Mouse (Mus musculus) thymus, adult 2 months (tissue): Measurements from ENCODE around the gene Aaed1. TPM values are rescaled to one million over a fixed set of nuclear protein-coding genes. Genes with fewer than 3 reads are reported as not detected.

Experiments used
- DNase-seq: peaks from one replicate; pipeline ENCODE4 v3.0.0; 2021
- H3K27ac ChIP-seq: fragments of 200-500 bp; 2 replicates; pipeline ENCODE4 v1.5.1; 2012; ENCODE audit warnings: low read length, control low read depth; ENCODE audit not compliant: control insufficient read depth, insufficient read depth
- H3K27me3 ChIP-seq: fragments of 200-500 bp; 2 replicates; pipeline ENCODE4 v1.6.1; 2012; ENCODE audit warnings: mild to moderate bottlenecking, low read length, moderate library complexity, mixed read lengths; ENCODE audit not compliant: control insufficient read depth, insufficient read depth
- H3K36me3 ChIP-seq: fragments of 200-500 bp; 2 replicates; pipeline ENCODE4 v1.6.1; 2012; ENCODE audit warnings: mild to moderate bottlenecking, low read length, moderate library complexity; ENCODE audit not compliant: control insufficient read depth, insufficient read depth
- H3K4me1 ChIP-seq: fragments of 200-500 bp; replicated peaks from 2 replicates; pipeline ENCODE4 v1.6.1; 2012; ENCODE audit warnings: low read length; ENCODE audit not compliant: control insufficient read depth, insufficient read depth
- H3K4me3 ChIP-seq: fragments of 200-500 bp; 2 replicates; pipeline ENCODE4 v1.5.1; 2012; ENCODE audit warnings: mild to moderate bottlenecking, low read length, control low read depth, moderate library complexity; ENCODE audit not compliant: control insufficient read depth, insufficient read depth
- CTCF ChIP-seq: fragments of 200-500 bp; IDR thresholded peaks from 2 replicates; pipeline ENCODE4 v1.5.1; 2012; ENCODE audit warnings: mild to moderate bottlenecking, control low read depth, low read length, moderate library complexity, borderline replicate concordance; ENCODE audit not compliant: control insufficient read depth, poor library complexity, insufficient read depth; ENCODE audit errors: extremely low read depth
- POLR2A ChIP-seq: fragments of 200-500 bp; IDR thresholded peaks from 2 replicates; pipeline ENCODE4 v1.6.1; 2012; ENCODE audit warnings: mild to moderate bottlenecking, low read length, control low read depth, moderate library complexity; ENCODE audit not compliant: control insufficient read depth, poor library complexity, insufficient read depth; ENCODE audit errors: extremely low read depth
- WGBS: fragments of 180-500 bp; shearing (Covaris S2); methylation state at CpG from one replicate; pipeline ENCODE4 v1.1.7; 2018; 5-methylcytosine and 5-hydroxymethylcytosine counted together
- polyA plus RNA-seq: library from polyadenylated mRNA; depleted of rRNA; stranded (reverse); fragments of >200 nt; gene quantifications from 2 replicates; pipeline ENCODE4 v1.2.3, GENCODE M21; 2012

Gene Aaed1
- polyA plus RNA-seq, 1 experiment = 5.1 TPM

DNA sequence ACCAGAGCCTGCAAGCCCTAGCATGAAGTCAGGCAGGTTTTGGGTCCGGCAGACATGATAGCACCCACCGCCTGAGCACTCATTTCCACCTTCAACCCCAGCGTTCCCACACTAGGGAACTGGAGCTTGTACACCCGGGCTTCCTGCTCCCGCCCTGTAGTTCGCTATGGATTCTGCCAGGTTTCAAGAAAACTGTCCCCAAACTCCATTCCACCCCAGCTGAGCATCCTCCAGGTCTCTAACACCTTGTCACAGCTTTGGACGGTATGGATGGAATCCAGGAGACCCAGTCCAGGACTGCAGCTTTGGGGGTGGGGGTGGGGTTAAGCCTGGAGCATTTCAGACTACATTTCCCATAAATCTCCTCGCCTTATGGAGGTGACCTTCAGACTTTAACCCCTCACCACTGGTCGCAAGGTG lies 31.6 kb upstream of the Aaed1 start:
- Histone ChIP-seq H3K27ac (no peak overlapping the region), H3K27me3 (no peaks in the 10 kb centered on the region), H3K4me1 (no peaks in the 10 kb centered on the region), H3K36me3 (no peaks in the 10 kb centered on the region), H3K4me3 (peak overlapping the region; percentile 38)
- WGBS = 25% methylated on average over 9 of the region's 9 CpGs
- TF ChIP-seq POLR2A = no peak
- TF ChIP-seq CTCF = no peak
- DNase-seq = no peak

DNA sequence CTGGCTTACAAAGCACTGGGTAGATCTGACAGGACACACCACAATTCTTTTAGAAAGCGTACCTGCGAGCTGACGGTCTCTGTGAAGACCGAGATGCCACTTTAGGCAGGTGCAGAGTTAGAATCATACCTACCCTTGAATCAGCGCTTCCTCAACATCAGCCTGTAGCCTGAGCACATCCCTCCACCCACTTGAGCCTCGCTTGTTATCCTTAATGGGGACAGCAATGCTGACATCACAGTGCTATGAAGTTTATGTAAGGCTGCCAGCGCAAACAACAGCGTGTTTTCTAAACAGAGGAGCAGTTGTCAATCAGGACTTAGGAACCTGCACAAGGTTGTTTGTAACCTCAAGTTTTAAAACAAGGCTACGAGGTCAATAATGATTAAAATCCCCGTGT lies 31.1 kb upstream of the Aaed1 start:
- 45% methylated on average over 10 of the region's 10 CpGs for WGBS
- H3K36me3 ChIP-seq = no peaks in the 10 kb centered on the region
- TF ChIP-seq POLR2A (no peak), CTCF (no peak)
- no peaks in the 10 kb centered on the region for H3K4me1 ChIP-seq
- H3K27ac ChIP-seq = no peak overlapping the region
- no peaks in the 10 kb centered on the region for H3K27me3 ChIP-seq
- no peak overlapping the region for H3K4me3 ChIP-seq
- DNase-seq = no peak

DNA sequence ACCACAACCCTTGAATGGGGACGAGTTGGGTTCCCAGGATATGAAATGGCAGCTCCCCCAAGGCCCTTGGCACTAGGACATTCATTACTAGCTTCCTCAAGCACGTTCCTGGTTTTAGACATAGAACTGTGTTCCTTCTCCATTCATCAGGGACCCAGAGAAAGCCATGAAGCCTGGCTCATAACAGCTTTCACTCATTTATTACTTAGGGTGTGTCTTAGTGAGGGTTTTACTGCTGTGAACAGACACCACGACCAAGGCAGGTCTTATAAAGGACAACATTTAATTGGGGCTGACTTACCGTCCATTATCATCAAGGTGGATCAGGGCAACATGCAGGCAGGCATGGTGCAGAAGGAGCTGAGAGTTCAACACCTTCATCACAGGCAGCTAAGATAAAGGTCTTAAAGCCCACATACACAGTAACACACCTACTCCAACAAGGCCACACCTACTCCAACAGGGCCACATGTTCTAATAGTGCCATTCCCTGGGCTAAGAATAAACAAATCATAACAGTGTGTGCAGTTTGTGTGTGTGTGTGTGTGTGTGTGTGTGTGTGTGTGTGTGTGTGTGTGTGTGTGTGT lies 23.1 kb upstream of the Aaed1 start:
- WGBS = 73% methylated on average over 4 of the region's 4 CpGs
- Histone ChIP-seq H3K4me1 (no peaks in the 10 kb centered on the region), H3K36me3 (no peaks in the 10 kb centered on the region), H3K4me3 (no peak overlapping the region), H3K27me3 (no peaks in the 10 kb centered on the region), H3K27ac (no peak overlapping the region)
- no peak for DNase-seq
- TF ChIP-seq CTCF (no peak), POLR2A (no peak)

DNA sequence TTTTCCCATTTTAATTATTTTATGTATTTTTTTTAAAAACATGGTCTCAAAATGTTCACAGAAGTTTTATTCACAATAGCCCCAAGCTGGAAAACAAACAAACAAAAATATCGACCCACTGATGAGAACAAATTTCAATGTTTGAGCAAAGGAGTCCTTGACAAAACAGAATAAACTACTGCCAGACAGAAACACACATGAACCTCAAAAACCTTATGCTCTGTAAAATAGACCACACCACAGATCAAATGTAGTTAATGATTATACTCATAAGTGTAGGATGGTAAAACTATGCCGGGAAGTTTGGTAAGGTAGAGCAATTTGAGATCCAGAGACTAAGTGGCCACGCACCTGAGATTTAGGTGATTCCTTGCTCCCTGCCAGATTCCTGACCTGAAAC lies 20.6 kb upstream of the Aaed1 start:
- TF ChIP-seq CTCF = no peak
- no peak for TF ChIP-seq POLR2A
- Histone ChIP-seq H3K4me1 (no peaks in the 10 kb centered on the region), H3K27ac (no peak overlapping the region), H3K4me3 (no peak overlapping the region), H3K36me3 (no peaks in the 10 kb centered on the region), H3K27me3 (no peaks in the 10 kb centered on the region)
- no peak for DNase-seq
- whole genome bisulfite sequencing = 95% methylated on average over 3 of the region's 3 CpGs

DNA sequence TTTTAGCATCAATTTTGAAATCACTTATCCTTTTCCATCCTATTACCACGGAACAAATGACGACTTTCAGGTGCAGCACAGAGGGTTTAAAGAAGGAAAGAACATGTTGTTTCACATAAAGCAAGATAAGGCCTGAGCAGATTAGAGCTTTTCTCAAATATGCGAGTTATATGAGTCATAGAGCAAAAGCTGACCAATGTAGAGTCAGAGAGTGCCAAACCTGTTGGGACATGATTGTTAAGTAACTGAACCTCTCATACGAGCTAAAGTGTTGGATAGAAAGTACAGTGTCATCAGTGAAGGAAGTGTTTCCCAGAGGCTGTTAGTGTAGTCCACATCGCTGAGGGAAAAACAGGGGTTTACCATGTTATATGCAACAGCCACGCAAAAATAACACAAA lies 19.8 kb upstream of the Aaed1 start:
- H3K4me1 ChIP-seq = no peaks in the 10 kb centered on the region
- no peak overlapping the region for H3K27ac ChIP-seq
- TF ChIP-seq CTCF = no peak
- no peak for TF ChIP-seq POLR2A
- 87% methylated on average over 6 of the region's 6 CpGs for WGBS
- no peak overlapping the region for H3K4me3 ChIP-seq
- H3K27me3 ChIP-seq = no peaks in the 10 kb centered on the region
- no peaks in the 10 kb centered on the region for H3K36me3 ChIP-seq
- no peak for DNase-seq

DNA sequence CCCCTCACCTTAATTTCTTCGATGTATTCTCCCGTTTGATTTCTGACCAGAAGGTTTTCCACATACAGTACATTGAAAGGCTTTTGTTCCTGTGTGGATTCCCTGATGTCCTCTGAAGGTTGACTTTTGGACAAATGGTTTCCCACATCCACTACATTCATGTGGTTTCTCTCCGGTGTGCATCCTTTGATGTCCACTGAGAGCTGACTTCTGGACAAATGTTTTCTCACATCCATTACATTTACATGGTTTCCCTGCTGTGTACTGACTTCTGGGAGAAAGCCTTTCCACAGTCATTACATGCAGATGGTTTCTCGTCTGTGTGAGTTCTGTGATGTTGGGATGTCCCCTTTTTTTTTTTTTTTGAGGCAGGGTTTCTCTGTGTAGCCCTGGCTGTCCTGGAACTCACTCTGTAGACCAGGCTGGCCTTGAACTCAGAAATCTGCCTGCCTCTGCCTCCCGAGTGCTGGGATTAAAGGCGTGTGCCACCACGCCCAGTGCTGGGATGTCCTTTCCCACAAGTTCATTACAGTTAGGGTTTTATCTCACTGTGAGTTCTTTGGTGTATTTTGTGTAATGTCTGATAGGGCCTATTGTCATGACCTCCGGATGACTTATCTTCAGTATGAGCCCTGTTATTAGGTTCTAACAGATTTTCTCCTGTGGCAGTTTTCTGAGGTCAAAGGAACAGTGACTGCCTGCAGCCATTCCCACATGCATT lies 10.2 kb upstream of the Aaed1 start:
- Histone ChIP-seq H3K27ac (no peak overlapping the region), H3K4me1 (no peaks in the 10 kb centered on the region), H3K36me3 (no peaks in the 10 kb centered on the region), H3K4me3 (no peak overlapping the region), H3K27me3 (no peaks in the 10 kb centered on the region)
- TF ChIP-seq CTCF = no peak
- no peak for TF ChIP-seq POLR2A
- no peak for DNase-seq
- WGBS = 93% methylated on average over 8 of the region's 8 CpGs

DNA sequence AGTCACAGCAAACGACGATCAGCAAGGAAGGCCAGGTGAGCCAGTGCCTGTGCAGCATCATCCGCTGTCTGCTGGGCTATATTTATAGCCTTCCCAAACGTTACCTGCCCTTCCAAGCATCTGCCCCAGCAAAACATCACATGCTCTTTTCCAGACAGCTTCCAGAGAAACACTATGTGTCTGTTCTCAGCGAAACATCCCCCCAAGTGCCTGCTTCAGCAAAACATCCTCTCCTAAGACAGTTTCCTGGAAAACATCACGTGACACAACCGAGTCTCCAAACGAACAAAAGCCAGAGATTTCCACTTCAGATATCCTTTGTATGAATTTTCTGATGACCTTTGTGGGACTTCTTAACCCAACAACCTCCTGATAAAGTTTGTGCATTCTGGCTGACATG lies 7.8 kb upstream of the Aaed1 start:
- Histone ChIP-seq H3K27me3 (no peaks in the 10 kb centered on the region), H3K4me3 (no peak overlapping the region), H3K36me3 (no peaks in the 10 kb centered on the region), H3K4me1 (no peaks in the 10 kb centered on the region), H3K27ac (no peak overlapping the region)
- DNase-seq = no peak
- TF ChIP-seq POLR2A (no peak), CTCF (no peak)
- 69% methylated on average over 8 of the region's 8 CpGs for WGBS
